Mouse (Mus musculus): ENCODE results near the gene Hdac9. TPM values are rescaled to one million over a fixed set of nuclear protein-coding genes. Genes with fewer than 3 reads are reported as not detected.
A peak's percentile ranks its signal among the peaks of the same experiment; 100 is the strongest.

The Hdac9 gene
- 0.68 and 0.77 TPM in 2 replicates for polyA plus RNA-seq (2015; fragmentation: Nextera tagmentation; extraction: Ambion mirVana)

DNA sequence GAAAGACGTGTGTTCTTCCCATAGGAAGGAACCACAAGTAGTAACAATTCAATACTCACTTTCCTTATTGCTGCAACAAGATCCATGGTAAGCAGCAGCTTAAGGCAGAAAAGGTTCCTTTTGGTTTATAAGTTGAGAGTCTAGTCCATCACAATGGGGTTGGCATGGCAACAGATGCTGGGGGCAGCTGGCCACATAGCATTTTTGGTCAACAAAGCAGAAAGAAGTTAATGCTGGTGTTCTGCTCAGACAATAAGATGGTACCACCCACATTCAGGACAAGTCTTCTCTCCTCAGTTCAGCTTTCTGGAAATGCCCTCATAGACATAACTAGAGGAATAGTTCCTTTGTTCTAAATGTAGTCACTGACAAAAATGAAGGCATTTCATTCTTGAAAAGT is at the start of gene Hdac9:
Gene Hdac9, minus strand, starts transcription at position 101 of the 400 bp plus-strand sequence.
- DNase-seq (ENCODE audit: low spot score) = no peak

DNA sequence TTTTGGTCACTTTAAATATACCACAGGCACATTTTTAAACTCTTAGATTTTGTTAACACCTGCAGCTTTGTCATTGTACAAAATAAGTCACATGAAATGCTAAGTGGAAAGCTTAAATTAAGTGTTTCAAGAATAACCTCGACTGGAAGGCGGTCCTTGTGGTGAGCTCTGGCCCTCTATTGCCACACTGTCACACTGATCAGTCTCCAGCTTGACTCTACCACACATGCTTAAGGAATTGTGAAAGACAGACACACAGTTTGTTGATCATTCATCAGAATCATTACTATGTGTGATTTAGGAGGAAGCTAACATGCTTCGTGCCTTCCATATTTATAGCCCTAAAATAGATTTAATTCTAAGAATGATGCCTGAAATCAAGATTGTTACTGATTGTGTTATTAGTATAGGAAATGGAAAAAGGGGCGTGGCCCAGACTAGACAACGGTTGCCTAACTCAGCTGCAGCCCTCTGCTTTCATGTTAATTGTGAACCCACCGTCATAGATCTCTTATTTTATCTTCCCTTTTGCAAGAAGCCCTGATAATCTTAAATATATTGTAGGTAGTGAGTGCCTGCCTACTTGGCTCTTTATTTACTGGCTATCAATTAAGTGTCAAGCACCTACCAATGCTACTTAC is 32.3 kb upstream of the Hdac9 start:
- no peak for DNase-seq (ENCODE audit: low spot score)

DNA sequence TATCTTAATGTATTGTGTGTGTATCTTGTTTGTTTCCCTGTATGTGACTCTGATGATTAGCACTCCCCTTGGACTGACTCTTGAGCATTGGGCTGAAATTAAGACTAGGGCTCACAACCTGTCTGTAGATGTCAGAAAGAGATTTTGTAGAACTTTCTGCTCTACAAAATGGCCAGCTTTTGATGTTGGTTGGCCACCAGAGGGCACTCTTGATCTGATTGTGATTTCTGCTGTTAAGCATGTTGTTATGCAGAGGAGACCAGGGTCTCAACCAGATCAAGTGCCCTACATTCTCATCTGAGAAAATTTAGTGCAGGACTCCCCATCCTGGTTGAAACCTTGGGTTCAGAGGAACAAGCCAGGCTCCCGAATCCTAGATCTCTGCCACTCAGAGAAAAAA is 21.0 kb upstream of the Hdac9 start:
- peak; percentile 41 for DNase-seq (ENCODE audit: low spot score)

DNA sequence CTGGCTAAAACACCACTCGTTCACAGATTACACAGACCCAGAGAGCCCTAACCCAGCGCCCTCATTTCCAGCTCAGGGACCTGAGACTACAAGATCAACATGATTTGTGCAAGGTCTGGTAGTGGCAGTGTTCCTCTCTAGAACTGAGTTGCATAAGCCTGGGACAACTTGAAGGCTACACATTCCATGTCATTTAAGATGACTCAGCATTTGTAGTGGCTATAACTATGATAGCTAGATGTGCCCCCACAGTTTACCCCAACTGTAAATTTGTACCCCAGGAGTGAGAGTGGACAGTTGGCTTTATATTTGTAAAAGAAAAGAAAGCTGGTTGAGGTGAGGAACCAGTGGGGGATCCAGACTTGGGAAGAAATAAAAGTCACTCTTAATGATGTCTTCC is 8.9 kb downstream of the Hdac9 start:
- DNase-seq (ENCODE audit: low spot score) = no peak

DNA sequence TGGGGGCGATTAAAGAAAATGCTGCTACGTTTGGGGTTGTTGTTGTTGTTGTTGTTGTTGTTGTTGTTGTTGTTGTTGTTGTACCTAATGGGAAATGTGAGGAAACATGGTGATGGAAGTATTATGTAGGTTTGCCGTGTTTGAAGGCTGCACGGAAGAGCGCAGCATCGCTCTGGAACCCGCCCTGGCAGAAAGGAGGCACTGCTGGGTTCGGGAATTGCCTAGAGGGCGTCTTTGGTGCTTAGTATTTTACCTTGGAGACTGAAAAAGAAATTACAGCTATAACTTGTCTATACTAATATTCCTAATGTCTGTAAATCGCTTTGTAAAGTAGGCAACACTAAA is 9.4 kb downstream of the Hdac9 start:
- DNase-seq (ENCODE audit: low spot score) = no peak

DNA sequence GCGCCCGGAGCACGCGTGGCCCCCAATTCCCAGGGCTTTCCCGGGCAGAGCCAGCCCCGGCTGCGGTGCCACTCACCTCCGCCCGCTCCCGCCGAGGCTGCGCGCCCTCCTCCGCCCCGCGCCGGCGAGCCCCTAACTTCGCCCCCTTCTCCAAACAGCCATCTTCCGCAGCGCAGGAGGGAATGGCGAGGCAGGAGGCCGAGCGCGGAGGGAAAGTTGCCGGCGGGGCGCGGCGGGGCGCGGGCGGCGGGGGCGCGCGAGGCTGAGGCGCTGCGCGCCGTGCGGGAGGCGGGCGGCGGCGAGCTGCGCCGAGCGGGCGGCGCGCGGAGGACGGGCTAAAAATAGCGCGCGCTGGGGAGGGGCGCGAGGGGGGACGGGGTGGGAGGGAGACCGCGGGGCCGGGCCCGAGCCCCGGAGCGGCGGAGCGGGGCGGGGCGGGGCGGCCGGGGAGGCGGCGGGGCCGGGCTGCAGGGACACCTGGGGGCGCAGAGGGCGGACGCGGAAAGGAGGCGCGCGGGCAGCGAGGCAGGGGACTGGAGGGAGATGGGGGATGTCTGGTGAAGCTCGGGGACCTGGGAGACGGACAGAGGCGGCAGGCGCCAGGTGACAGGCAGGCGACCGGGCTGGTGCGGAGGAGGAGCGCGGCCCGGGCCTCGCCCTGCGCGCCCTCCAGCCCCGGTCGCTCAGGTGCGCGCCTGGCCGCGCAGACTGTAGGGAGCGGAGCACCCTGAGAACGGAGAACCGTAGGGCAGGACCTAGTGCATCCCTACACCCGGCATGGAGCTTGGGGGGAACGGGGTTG is 10.0 kb downstream of the Hdac9 start:
- DNase-seq (ENCODE audit: low spot score) = peak; percentile 27

DNA sequence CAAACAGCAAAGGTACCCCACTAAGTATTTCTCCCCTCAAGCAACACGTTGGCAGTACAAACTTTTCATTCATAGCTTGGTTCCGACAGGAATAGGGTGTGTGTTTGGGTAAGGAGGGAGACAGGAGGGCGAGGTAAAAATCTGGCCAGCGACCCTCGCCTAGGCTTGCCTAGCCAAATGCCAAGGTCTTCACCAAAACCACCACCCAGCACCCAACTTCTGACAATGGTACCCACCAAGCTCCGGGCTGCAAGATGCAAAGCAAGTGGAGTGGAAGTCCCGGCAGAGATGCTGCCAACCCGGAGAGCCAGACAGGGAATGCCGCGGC is 10.6 kb downstream of the Hdac9 start:
- no peak for DNase-seq (ENCODE audit: low spot score)

DNA sequence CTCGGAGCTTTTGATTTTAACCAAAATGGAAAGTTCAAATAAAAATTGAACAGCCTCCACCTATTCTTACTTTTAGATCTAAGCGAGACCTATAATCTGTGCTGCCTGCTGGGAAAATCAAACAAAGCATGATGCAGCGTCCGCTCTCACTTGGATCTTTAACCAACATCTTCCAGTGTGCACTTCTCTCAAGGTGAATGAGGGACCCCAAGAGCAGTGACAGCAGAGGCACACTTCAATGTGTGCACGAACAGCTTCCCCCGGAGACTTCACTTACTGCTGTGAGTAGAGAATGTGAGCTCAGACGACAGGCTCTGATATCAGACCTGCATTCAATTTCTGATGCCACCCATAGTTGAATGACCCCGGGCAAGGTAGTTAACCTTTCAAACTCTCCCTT is 16.7 kb downstream of the Hdac9 start:
- no peak for DNase-seq (ENCODE audit: low spot score)

DNA sequence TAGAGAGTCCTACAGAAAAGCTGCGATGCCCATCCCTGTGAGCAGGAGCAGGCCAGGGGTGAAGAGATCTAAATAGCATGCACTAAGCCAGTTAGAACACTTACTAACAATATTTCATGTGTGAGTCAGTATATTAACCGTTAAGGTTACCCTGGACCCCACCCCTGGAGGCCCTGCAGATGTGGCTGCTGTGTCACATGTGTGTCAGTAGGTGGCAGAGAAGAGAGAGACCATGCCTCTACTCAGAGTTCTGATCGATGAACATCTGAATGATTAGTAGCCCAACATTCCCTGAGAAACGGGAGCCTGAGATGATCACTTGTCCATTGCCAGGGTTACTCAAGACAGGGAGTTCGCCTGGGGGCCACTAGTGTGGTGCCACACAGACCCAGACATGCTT is 22.0 kb downstream of the Hdac9 start:
- no peak for DNase-seq (ENCODE audit: low spot score)

DNA sequence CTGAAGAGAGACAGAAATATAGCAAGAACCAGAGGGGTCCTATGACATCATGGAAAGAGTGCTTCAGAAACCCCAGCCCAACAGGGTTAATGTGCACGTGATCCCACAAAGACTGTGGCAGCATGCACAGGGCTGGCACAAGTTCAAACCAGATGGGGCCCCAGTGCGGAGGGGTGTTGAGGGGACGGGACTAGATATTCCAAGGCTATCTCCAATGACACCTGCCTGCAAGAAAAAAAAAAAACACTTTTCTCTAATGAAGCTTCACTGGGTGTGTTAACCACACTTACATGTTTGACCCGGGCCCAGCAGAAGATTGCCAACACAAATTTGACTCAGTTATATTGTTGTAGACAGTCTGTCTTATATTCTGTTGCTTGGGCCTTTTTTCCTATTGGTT is 28.2 kb downstream of the Hdac9 start:
- no peak for DNase-seq (ENCODE audit: low spot score)

DNA sequence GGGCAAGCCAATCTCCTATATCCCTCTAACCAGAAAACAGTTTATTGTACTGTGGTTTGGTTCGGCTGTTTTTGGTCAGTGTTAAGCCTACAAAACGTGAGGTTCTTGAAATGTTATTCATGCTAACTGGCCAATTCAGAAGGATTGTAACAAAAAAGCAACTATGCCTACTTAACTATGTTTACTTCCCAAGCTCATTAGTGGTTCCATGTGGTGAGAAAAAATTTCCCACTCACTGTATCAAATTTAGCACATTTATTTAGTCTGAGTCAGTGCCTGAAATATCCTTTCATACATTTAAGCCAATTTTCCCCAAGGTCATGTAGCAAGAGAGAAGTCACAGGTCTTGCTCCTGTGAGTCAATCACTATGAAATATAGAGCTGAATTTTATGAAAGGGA is 42.0 kb downstream of the Hdac9 start:
- no peak for DNase-seq (ENCODE audit: low spot score)

DNA sequence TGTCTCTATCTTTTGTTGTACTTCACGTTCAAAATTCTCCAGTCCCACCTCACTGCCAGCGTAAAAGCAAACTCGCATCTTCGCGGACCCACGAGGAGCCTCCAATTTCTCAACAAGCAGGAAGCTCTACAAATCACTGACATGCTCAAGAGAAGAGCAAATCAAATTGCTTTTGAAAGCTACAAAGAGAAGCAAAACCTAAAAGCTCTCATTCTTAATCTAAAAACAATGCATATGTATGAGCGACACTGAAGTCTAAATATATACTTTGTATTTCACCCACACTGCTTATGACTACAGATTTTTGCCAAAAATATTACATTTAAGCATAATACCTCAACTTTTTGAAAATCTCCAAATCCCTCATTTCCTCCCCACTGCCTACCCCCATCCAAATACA is 45.9 kb downstream of the Hdac9 start:
- no peak for DNase-seq (ENCODE audit: low spot score)

DNA sequence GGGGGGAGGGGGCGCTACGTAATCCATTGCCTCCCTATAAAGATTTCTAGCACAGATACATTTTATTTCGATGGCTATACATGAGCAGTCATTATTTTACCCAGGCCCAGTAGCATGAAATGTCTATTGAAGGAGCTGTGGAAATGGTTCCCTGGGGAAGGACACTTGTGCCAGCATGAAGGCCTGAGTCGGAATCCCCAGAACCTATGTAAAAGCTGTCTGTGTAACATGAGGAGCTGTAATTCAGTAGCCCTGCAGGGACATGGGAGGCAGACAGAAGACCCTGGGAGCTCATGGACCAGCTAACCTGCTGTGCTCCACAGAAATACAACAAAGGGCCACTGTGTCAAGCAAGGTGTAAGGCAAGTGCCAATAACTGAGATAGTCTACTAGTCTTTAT is 75.7 kb downstream of the Hdac9 start:
- DNase-seq (ENCODE audit: low spot score) = no peak

DNA sequence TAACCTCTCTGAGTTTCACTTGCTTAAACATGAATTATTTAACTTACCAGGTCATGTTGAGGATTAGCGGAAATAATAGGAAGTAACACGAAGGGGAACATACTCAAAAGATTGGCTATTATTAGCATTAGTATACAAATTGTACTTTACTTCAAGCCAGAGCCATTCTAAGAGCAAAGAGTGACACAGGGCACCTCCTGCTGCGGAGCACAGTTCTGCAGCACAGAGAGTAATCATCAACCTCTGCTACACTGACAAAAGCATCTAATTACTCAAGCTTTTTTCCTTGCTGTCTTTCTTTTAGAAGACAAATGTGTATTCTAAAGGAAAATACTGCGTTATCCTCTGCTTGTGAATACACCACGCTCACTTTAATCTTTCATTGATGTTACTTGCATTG is 79.6 kb downstream of the Hdac9 start:
- no peak for DNase-seq (ENCODE audit: low spot score)

DNA sequence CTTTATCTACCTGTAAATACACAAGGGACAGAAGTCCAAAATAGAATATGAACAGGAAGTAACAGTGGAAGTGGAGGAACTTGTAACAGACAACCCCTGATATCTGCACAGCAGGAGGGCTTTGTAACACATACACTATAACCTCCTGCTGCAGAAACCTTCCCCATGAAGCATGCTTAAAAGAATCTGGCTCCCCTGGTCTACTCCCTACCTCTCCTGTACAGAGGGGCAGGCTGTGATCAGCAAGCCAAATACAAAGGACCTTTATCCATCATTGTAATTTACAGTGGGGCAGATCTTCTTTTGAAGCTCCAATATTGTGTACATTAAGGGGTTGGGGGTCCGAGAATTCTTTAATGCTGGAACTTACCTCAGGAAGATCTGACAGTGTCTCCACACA is 80.0 kb downstream of the Hdac9 start:
- DNase-seq (ENCODE audit: low spot score) = no peak

DNA sequence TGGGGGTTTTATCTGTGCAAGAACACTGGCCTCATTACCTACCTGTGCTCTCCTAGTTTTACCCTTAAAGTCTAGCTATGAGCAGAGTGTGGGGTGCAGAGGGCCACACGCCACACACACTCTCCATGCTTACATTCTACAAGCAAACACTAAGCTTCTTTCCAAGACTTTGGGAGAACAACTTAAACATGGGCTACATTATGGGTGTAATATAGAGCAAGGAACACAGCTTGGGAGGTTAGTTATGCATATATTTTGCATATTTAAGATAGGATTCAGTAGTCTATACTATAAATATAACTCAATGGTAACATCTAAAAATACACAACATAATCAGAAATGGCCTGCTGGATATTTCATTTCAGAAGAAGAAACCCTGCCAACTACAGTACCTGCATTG is 80.8 kb downstream of the Hdac9 start:
- DNase-seq (ENCODE audit: low spot score) = no peak

DNA sequence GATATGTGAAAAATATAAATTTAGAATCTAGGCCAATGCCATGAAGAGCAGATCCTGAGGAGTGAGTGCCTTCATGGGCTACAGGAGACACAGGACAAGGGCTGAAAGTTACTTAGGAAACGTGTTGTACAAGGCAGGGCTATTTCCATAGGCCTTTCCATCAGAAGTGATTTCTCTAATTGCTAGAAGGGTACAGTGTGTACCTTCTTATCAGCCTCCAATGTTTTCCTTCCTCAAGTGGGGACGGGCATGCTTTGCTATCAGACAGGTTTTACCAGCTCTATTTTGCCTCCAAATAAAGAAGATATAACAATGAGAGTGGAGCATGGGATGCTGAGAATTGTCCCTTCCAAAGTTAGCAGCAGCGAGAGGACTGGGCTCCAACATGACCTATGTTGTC is 81.4 kb downstream of the Hdac9 start:
- DNase-seq (ENCODE audit: low spot score) = no peak

DNA sequence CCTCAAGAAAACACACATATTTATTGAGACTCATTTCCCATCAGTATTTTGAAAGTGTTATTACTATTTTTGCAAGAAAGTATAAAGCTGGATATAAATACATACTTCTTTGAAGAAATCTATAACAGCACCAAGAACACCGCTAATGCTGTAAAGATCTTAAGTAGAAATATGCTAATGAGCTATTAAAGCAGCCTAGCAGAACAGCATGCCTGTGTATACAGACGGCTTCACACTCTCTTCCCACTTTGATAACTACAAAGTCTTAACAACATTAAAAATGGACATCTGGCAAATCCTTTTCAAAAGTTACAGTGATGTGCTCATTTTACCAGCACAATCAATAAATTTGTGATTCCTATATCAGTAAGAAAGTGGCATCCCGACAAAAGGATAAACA is 88.2 kb downstream of the Hdac9 start:
- DNase-seq (ENCODE audit: low spot score) = no peak

DNA sequence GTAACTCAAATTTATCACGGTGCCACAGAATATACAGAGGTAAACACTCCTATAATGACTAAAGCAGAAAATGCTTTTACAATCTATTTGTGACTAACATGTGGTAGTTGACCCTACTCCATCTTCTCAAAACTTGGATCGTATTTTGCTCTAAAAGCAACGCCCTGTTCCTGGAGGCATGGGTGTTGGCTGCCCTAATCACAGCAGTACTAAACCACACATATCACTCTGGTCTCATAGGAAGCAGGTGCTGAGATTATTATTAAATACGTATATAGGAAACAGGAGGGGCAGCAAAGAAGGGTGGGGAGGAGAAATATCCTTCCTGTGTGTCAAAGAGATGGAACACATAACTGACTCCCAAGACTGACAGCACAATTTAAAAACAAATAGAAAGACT is 90.0 kb downstream of the Hdac9 start:
- DNase-seq (ENCODE audit: low spot score) = no peak

DNA sequence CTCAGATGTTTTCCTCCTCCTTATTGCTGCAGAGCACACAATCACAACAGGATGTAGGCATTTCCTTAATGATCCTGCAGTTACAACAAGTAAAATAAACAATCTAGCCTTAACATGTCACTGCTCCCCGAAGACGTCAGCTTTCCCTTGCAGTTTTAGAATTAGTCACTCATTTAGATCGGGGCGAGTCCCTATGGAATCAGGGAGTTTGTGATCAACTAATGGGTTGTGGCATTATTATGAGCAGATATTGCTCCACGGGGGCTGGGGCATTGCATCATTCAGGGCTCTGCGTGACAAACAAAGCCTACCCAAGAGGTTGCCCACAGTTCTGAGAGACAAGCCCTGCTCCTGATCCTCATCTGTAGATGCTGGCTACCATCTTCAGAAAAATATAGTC is 96.7 kb downstream of the Hdac9 start:
- no peak for DNase-seq (ENCODE audit: low spot score)

DNA sequence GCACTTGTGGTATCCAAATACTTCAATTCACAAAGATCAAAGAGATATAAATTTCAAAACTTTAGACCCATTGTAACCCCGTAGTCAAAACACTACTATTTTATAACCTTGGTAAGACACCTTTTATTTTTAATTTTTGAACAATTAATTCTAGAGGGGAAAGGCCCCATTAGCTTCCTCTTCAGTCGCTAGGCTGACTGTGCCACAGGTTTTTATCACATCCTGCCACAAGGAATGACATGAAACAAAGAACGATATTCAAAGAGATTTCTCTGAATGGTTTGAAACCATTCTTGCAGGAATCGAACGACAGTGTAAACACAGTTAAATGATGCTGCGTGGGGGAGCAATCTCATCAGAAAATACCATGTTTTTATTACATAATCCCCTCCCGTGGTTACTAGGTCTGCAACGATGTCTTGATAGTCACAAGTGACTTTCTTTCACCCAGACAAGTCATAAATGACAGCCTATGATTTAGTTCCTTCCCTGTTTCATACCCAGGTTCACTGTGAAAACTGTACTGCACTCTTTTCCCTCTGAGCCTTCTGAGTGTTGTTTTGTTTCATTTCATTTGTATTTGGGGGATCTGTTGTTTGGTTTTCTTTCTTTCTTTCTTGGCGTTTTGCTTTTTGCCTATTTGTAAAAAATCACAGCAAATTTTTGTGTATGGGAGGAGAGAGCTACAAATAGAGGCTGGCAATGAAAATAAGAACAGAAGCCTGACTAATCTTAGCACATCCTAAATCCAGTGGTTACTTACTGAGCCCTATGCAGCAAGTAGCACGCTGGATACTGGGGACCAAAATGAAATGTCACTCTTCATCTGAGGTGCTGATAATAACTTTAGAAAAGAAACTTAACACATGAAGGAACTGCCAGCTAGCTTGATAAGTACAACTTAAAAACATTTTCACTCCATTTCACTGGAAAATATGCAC is 105.0 kb downstream of the Hdac9 start:
- DNase-seq (ENCODE audit: low spot score) = no peak

DNA sequence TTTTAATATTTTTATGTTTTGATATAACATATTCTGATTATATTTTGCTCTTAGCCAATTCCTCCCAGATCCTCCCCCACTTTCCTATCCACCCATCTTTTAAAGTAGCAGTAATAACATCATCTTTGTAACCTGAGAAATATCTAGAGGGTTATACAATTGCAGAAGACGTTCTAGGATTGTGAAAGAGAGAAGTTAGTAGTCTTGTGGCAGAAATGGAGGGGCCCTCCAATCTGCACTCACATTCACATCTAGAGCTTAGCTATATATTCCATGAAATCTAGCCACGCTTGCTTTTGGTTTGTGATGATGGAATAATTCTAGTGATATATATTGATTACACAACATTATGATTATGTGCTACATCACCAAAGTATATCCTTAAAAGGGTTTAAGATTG is 106.7 kb downstream of the Hdac9 start:
- no peak for DNase-seq (ENCODE audit: low spot score)

All from thymus, postnatal 0 days (tissue).